Mouse (Mus musculus) kidney, postnatal 0 days (tissue): Measurements from ENCODE around the gene Lrig1. TPM values are rescaled to one million over a fixed set of nuclear protein-coding genes. Genes with fewer than 3 reads are reported as not detected.

Experiments
- ATAC-seq: fragments of 200-750 bp; cut with Nextera tagmentation; replicated peaks from 2 replicates; pipeline ENCODE4 v1.8.0; 2017; ENCODE audit warnings: low read depth, moderate number of reproducible peaks, moderate TSS enrichment, moderate library complexity; ENCODE audit not compliant: low FRiP score
- DNase-seq: peaks from one replicate; pipeline ENCODE4 v3.0.0-alpha.2; 2016; ENCODE audit warnings: low spot score
- H3K27ac ChIP-seq: fragments of 300-500 bp; sonication (generic); 2 replicates; pipeline ENCODE4 v1.5.1; 2014; ENCODE audit warnings: mild to moderate bottlenecking
- H3K27me3 ChIP-seq: fragments of 300-500 bp; sonication (generic); 2 replicates; pipeline ENCODE4 v1.6.1; 2014; ENCODE audit warnings: low read length, mixed read lengths; ENCODE audit not compliant: insufficient read depth
- H3K36me3 ChIP-seq: fragments of 300-500 bp; sonication (generic); 2 replicates; pipeline ENCODE4 v1.6.1; 2014; ENCODE audit warnings: low read length, mixed read lengths; ENCODE audit not compliant: insufficient read depth
- H3K4me1 ChIP-seq: fragments of 300-500 bp; sonication (generic); replicated peaks from 2 replicates; pipeline ENCODE4 v1.6.1; 2014; ENCODE audit warnings: antibody characterized with exemption, low read length, mixed read lengths; ENCODE audit not compliant: insufficient read depth
- H3K4me2 ChIP-seq: fragments of 300-500 bp; sonication (generic); 2 replicates; pipeline ENCODE4 v1.6.1; 2014; ENCODE audit warnings: mild to moderate bottlenecking, low read length, moderate library complexity, mixed read lengths
- H3K4me3 ChIP-seq: fragments of 300-500 bp; sonication (generic); replicated peaks from 2 replicates; pipeline ENCODE4 v1.5.1; 2014; ENCODE audit warnings: low read depth, low read length
- H3K9ac ChIP-seq: fragments of 300-500 bp; sonication (generic); 2 replicates; pipeline ENCODE4 v1.6.1; 2014; ENCODE audit warnings: low read depth, low read length
- H3K9me3 ChIP-seq: fragments of 300-500 bp; sonication (generic); replicated peaks from 2 replicates; pipeline ENCODE4 v1.6.1; 2016; ENCODE audit warnings: low read length, inconsistent platforms, mixed read lengths
- CTCF ChIP-seq: IDR thresholded peaks from 2 replicates; pipeline ENCODE4 v1.5.1; 2016; ENCODE audit warnings: antibody characterized with exemption, low read depth, mild to moderate bottlenecking, moderate library complexity
- WGBS: fragments of 180-500 bp; shearing (Covaris S2); extraction: QIAGEN DNeasy Blood & Tissue Kit; methylation state at CpG from one replicate; pipeline ENCODE4 v1.1.7; 2014; 5-methylcytosine and 5-hydroxymethylcytosine counted together
- polyA plus RNA-seq: library from polyadenylated mRNA; unstranded; fragments of >200 nt; fragmentation: Nextera tagmentation; extraction: Ambion mirVana; gene quantifications from 2 replicates; pipeline ENCODE4 v1.2.1, GENCODE M21; 2015

The Lrig1 gene
- polyA plus RNA-seq, 1 experiment from 2014 or later: 8.3 TPM

- ATAC-seq (no peak), DNase-seq (no peak)
- no peak overlapping the region for H3K4me2 ChIP-seq
- no peak overlapping the region for H3K4me3 ChIP-seq
- H3K9me3 ChIP-seq: no peaks in the 10 kb centered on the region
- 57% methylated on average over 9 of the region's 9 CpGs for WGBS
- H3K27me3 ChIP-seq: no peaks in the 10 kb centered on the region
- no peak overlapping the region for H3K27ac ChIP-seq
- H3K4me1 ChIP-seq: no peaks in the 10 kb centered on the region
- H3K36me3 ChIP-seq: no peaks in the 10 kb centered on the region
- TF ChIP-seq CTCF: no peak
- no peak overlapping the region for H3K9ac ChIP-seq
Measured at GRCm38 (mm10) chr6:94582055-94582454, 117.9 kb downstream of the Lrig1 start.

DNA sequence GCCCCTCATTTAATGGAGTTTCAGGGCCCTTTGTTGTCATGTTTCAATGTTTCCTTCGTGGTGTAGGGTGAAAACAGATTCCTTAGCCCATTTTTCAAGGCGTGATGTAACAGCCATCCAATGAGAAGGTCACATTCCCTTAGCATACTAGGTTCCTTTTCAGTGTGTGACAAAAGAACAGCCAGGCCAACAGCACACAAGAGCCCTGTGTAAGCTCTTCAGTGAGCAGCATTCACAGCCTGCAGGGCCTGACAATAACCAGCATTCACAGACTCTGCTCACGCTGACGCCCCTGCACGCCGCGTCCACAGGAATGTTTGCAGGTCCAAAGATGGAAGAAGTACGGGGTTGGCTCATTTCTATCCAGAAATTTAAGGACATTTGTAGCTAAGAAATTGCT, 122.0 kb downstream of the Lrig1 start:
- Histone ChIP-seq H3K27me3 (no peaks in the 10 kb centered on the region), H3K4me2 (no peak overlapping the region), H3K4me3 (no peak overlapping the region), H3K27ac (no peak overlapping the region), H3K9ac (no peak overlapping the region), H3K4me1 (no peaks in the 10 kb centered on the region), H3K9me3 (no peaks in the 10 kb centered on the region), H3K36me3 (no peaks in the 10 kb centered on the region)
- 86% methylated on average over 8 of the region's 8 CpGs for WGBS
- TF ChIP-seq CTCF: no peak
- DNase-seq: no peak
- ATAC-seq: no peak

GRCm38 (mm10) chr6:94575526-94576166, 124.3 kb downstream of the Lrig1 start:
- Histone ChIP-seq H3K27ac (no peak overlapping the region), H3K27me3 (no peaks in the 10 kb centered on the region), H3K4me3 (no peak overlapping the region), H3K36me3 (no peaks in the 10 kb centered on the region), H3K4me1 (no peaks in the 10 kb centered on the region), H3K9ac (no peak overlapping the region), H3K9me3 (no peaks in the 10 kb centered on the region), H3K4me2 (no peak overlapping the region)
- ATAC-seq (no peak), DNase-seq (no peak)
- 61% methylated on average over 9 of the region's 9 CpGs for WGBS
- TF ChIP-seq CTCF: no peak

DNA sequence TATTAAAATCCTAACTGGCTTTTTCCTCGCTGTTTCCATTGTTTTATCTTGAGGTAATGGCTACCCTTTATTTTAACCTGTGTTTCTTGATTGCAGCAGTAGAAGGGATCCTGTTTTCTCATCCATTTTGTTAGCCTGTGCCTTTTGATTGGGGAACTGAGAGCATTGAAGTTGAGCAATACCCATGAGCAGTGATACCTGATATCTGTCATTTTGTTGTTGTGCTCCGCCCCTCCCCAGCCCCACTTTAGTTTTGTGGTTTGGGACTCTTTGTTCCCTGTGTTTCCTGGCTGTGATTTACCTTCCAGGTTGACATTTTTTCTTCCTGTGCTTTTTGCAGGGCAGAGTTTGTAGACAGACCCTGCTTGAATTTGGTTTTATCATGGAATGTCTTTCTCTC, 131.9 kb downstream of the Lrig1 start:
- Histone ChIP-seq H3K9ac (no peak overlapping the region), H3K36me3 (no peaks in the 10 kb centered on the region), H3K27ac (no peak overlapping the region), H3K27me3 (no peaks in the 10 kb centered on the region), H3K4me2 (no peak overlapping the region), H3K9me3 (no peaks in the 10 kb centered on the region), H3K4me3 (no peak overlapping the region), H3K4me1 (no peaks in the 10 kb centered on the region)
- no peak for TF ChIP-seq CTCF
- 74% methylated on average over 2 of the region's 2 CpGs for WGBS
- no peak for DNase-seq
- no peak for ATAC-seq

- WGBS: 91% methylated on average over 2 of the region's 2 CpGs
- H3K27ac ChIP-seq: no peak overlapping the region
- no peaks in the 10 kb centered on the region for H3K9me3 ChIP-seq
- H3K4me2 ChIP-seq: no peak overlapping the region
- no peak for TF ChIP-seq CTCF
- ATAC-seq: no peak
- H3K4me3 ChIP-seq: no peak overlapping the region
- H3K9ac ChIP-seq: no peak overlapping the region
- H3K27me3 ChIP-seq: no peaks in the 10 kb centered on the region
- no peak for DNase-seq
- H3K4me1 ChIP-seq: no peaks in the 10 kb centered on the region
- no peaks in the 10 kb centered on the region for H3K36me3 ChIP-seq
Measured at GRCm38 (mm10) chr6:94565766-94566165, 134.2 kb downstream of the Lrig1 start.

DNA sequence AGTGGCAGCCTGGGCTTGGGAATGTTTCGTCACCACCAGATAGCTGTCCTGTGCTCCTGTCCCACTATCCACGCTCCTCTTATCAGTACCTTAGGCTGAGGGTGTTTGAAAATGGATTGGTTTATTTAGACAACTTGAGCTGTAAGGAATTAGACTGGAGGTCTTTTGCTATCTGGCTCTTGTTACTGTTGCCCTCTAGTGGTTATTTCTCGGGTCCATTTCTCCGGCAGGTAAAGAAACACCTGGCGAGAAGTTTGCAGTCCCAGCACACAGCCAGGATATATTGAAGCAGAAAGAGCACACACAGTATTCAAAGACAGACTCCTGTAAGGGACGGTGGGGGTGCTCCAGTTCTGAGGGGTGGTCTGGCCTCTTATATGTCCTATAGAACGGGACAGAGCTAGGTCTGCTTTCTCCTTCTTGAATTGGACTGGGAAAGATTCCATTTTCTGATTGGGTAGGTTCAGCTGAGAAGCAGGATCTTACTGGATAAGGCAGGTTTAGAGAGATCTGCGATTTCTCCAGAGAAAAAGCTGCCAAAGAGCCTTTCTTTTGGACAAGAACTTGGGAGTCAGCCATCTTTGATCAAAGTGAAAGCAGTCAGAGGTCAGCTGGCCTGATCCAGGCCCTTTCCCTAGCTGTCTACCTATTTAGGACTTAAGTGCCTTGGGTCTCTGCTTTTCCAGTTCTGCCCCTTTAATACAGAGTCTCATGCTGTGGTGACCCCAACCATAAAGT, 136.6 kb downstream of the Lrig1 start:
- H3K9me3 ChIP-seq: no peaks in the 10 kb centered on the region
- 60% methylated on average over 8 of the region's 8 CpGs for WGBS
- ATAC-seq (no peak), DNase-seq (no peak)
- TF ChIP-seq CTCF: peak; percentile 62
- H3K36me3 ChIP-seq: no peaks in the 10 kb centered on the region
- no peak overlapping the region for H3K27ac ChIP-seq
- no peaks in the 10 kb centered on the region for H3K4me1 ChIP-seq
- H3K27me3 ChIP-seq: no peaks in the 10 kb centered on the region
- H3K4me3 ChIP-seq: no peak overlapping the region
- H3K9ac ChIP-seq: no peak overlapping the region
- H3K4me2 ChIP-seq: no peak overlapping the region
